Comparison of ENCODE assay signal across 8 mouse cellular contexts in the genomic region with DNA sequence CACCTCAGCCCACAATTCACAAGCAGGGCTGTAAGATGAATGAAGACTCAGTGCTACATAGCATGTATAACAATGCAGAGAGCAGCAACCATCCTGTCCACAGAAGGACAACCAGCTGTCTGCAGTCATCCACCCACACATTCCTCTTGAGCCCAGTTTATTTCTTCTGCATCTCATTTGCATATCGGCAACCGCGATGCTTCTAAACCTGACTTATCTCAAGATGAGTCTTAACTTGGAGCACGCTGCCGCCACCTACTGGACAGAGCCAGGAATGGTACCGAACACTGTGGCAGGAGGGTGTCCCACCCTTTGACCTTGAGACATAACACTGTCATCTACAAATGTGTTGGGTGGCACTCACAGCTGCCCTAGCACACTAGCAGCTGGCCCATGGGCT. TPM values are rescaled to one million over a fixed set of nuclear protein-coding genes. Genes with fewer than 3 reads are reported as not detected.
A peak's percentile ranks its signal among the peaks of the same experiment; 100 is the strongest.
DNase-seq lines count a peak whose midpoint lies in the region; ATAC-seq lines count a peak whose summit lies in the region.

No protein-coding gene starts in this region.

- no peak overlapping the region for H3K9ac ChIP-seq in heart, embryonic 11.5 days (ENCODE audit: low read depth, low read length)
- no peak overlapping the region for H3K9ac ChIP-seq in limb, embryonic 11.5 days (ENCODE audit: low read length)

- peaks cover 29% of the 10 kb centered on the region for H3K27me3 ChIP-seq in heart, embryonic 11.5 days (ENCODE audit: control insufficient read depth, insufficient read depth, low read length)
- H3K27me3 ChIP-seq in limb, embryonic 11.5 days (ENCODE audit: control insufficient read depth, insufficient read depth, low read length), result peaks cover 4% of the 10 kb centered on the region; the same call in 1 of the 2 replicates

- peaks cover 6% of the 10 kb centered on the region; the same call in 1 of the 2 replicates for H3K4me1 ChIP-seq in heart, embryonic 11.5 days (ENCODE audit: control insufficient read depth, insufficient read depth, low read length)
- H3K4me1 ChIP-seq in limb, embryonic 11.5 days (ENCODE audit: control insufficient read depth, insufficient read depth, low read length), result 0 out of 2 replicates have a peak, but pooled peaks cover 5% of the 10 kb centered on the region

- H3K4me3 ChIP-seq in heart, embryonic 11.5 days (ENCODE audit: low read depth, low read length), result no peak overlapping the region
- no peak overlapping the region for H3K4me3 ChIP-seq in limb, embryonic 11.5 days (ENCODE audit: low read depth, low read length)

- H3K27ac ChIP-seq in heart, embryonic 11.5 days (ENCODE audit: low read depth, low read length), result 0 out of 2 replicates have a peak overlapping the region, but pooled peaks have one; percentile 46
- H3K27ac ChIP-seq in limb, embryonic 11.5 days (replicated peaks; ENCODE audit: low read depth, low read length), result no peak overlapping the region

- no peaks in the 10 kb centered on the region for H3K36me3 ChIP-seq in heart, embryonic 11.5 days (ENCODE audit: control insufficient read depth, insufficient read depth, low read length)
- H3K36me3 ChIP-seq in limb, embryonic 11.5 days (ENCODE audit: control insufficient read depth, insufficient read depth, low read length), result no peaks in the 10 kb centered on the region

- no peak for DNase-seq in heart, adult 9 months (ENCODE audit: low spot score in 2 of 2)
- DNase-seq in B cell, adult 2 months, result peak; percentile 70 to 74
- DNase-seq in NIH3T3 (ENCODE audit: low read depth), result peak; percentile 27
- DNase-seq in limb, embryonic 11.5 days (ENCODE audit: low spot score), result peak; percentile 58
- peak; percentile 27 to 37 for DNase-seq in right cerebral cortex, adult 2 months (ENCODE audit: low spot score in 2 of 2)

- no peaks in the 10 kb centered on the region for H3K9me3 ChIP-seq in heart, embryonic 11.5 days (replicated peaks; ENCODE audit: control insufficient read depth, low read length)
- H3K9me3 ChIP-seq in limb, embryonic 11.5 days (ENCODE audit: control insufficient read depth, low read length), result no peaks in the 10 kb centered on the region

- WGBS in heart, embryonic 11.5 days (ENCODE audit: insufficient replicate concordance), result 31% methylated on average over 6 of the region's 6 CpGs
- 37% methylated on average over 6 of the region's 6 CpGs for WGBS in limb, embryonic 11.5 days

- ATAC-seq in heart, embryonic 11.5 days (replicated peaks; ENCODE audit: insufficient number of reproducible peaks, low FRiP score, low TSS enrichment), result no peak
- peak; percentile 43 for ATAC-seq in erythroblast, adult 5-6 weeks (replicated peaks; ENCODE audit: low FRiP score, poor library complexity, severe bottlenecking)
- ATAC-seq in limb, embryonic 11.5 days (ENCODE audit: insufficient number of reproducible peaks, low FRiP score, low TSS enrichment, low read depth), result no peak
- ATAC-seq in activated CD4-positive, CD25-positive, alpha-beta regulatory T cell, adult 4 months, result no peak

- H3K4me2 ChIP-seq in heart, embryonic 11.5 days, result peak overlapping the region; percentile 10
- no peak overlapping the region for H3K4me2 ChIP-seq in limb, embryonic 11.5 days (ENCODE audit: low read depth, severe bottlenecking)

RNA-seq across cellular contexts. Expression of a gene that starts 3.1 kb away (rescaled TPM):
- polyA plus RNA-seq in heart, embryonic 11.5 days (2014; fragmentation: Nextera tagmentation; extraction: Ambion mirVana), result 0.74 and 1.6 TPM in 2 replicates
- total RNA-seq in erythroblast, adult 5-6 weeks (2015; ENCODE audit: low replicate concordance), result 320 and 369 TPM in 2 replicates
- total RNA-seq in erythroblast, adult 5-6 weeks (2017; ENCODE audit: low replicate concordance), result 372 and 438 TPM in 2 replicates
- 0.08 and 0.38 TPM in 2 replicates for polyA plus RNA-seq in limb, embryonic 11.5 days (2014; fragmentation: Nextera tagmentation; extraction: Ambion mirVana)
- not detected for polyA plus RNA-seq in activated CD4-positive, CD25-positive, alpha-beta regulatory T cell, adult 4 months (2017; shearing (Covaris generic))

RNA-seq across cellular contexts. Expression of a gene that starts 13.0 kb away (rescaled TPM):
- polyA plus RNA-seq in heart, embryonic 11.5 days (2014; fragmentation: Nextera tagmentation; extraction: Ambion mirVana), result not detected in 2 replicates
- 3.5 TPM in 1 of 2 replicates, not detected in the other for total RNA-seq in erythroblast, adult 5-6 weeks (2015; ENCODE audit: low replicate concordance)
- total RNA-seq in erythroblast, adult 5-6 weeks (2017; ENCODE audit: low replicate concordance), result not detected in 2 replicates
- not detected in 2 replicates for polyA plus RNA-seq in limb, embryonic 11.5 days (2014; fragmentation: Nextera tagmentation; extraction: Ambion mirVana)
- not detected for polyA plus RNA-seq in activated CD4-positive, CD25-positive, alpha-beta regulatory T cell, adult 4 months (2017; shearing (Covaris generic))

RNA-seq across cellular contexts. Expression of a gene that starts 15.2 kb away (rescaled TPM):
- not detected in 2 replicates for polyA plus RNA-seq in heart, embryonic 11.5 days (2014; fragmentation: Nextera tagmentation; extraction: Ambion mirVana)
- 0.38 and 1.0 TPM in 2 replicates for total RNA-seq in erythroblast, adult 5-6 weeks (2015; ENCODE audit: low replicate concordance)
- total RNA-seq in erythroblast, adult 5-6 weeks (2017; ENCODE audit: low replicate concordance), result 0.42 and 1.0 TPM in 2 replicates
- not detected in 2 replicates for polyA plus RNA-seq in limb, embryonic 11.5 days (2014; fragmentation: Nextera tagmentation; extraction: Ambion mirVana)
- polyA plus RNA-seq in activated CD4-positive, CD25-positive, alpha-beta regulatory T cell, adult 4 months (2017; shearing (Covaris generic)), result not detected

RNA-seq across cellular contexts. Expression of a gene that starts 27.5 kb away (rescaled TPM):
- not detected in 2 replicates for polyA plus RNA-seq in heart, embryonic 11.5 days (2014; fragmentation: Nextera tagmentation; extraction: Ambion mirVana)
- total RNA-seq in erythroblast, adult 5-6 weeks (2015; ENCODE audit: low replicate concordance), result not detected in 2 replicates
- total RNA-seq in erythroblast, adult 5-6 weeks (2017; ENCODE audit: low replicate concordance), result not detected in 2 replicates
- polyA plus RNA-seq in limb, embryonic 11.5 days (2014; fragmentation: Nextera tagmentation; extraction: Ambion mirVana), result not detected in 2 replicates
- polyA plus RNA-seq in activated CD4-positive, CD25-positive, alpha-beta regulatory T cell, adult 4 months (2017; shearing (Covaris generic)), result not detected

RNA-seq across cellular contexts. Expression of a gene that starts 37.5 kb away (rescaled TPM):
- polyA plus RNA-seq in heart, embryonic 11.5 days (2014; fragmentation: Nextera tagmentation; extraction: Ambion mirVana), result not detected in 2 replicates
- total RNA-seq in erythroblast, adult 5-6 weeks (2015; ENCODE audit: low replicate concordance), result not detected in 2 replicates
- not detected in 2 replicates for total RNA-seq in erythroblast, adult 5-6 weeks (2017; ENCODE audit: low replicate concordance)
- polyA plus RNA-seq in limb, embryonic 11.5 days (2014; fragmentation: Nextera tagmentation; extraction: Ambion mirVana), result not detected in 2 replicates
- polyA plus RNA-seq in activated CD4-positive, CD25-positive, alpha-beta regulatory T cell, adult 4 months (2017; shearing (Covaris generic)), result under 1 TPM in 1 of 2 experiments, not detected in 1; 0.11 TPM

Comparison
In these comparisons a context has a peak if more than half of its experiments do, and no peak if none do; other contexts are left out.
1. DNase-seq: peak in B cell, adult 2 months (2 of 2), NIH3T3 (single experiment), limb, embryonic 11.5 days (single experiment) and right cerebral cortex, adult 2 months (2 of 2); none in heart, adult 9 months (0 of 2).